Mouse (Mus musculus): ENCODE data around the gene P2ry2. TPM values are rescaled to one million over a fixed set of nuclear protein-coding genes. Genes with fewer than 3 reads are reported as not detected.
A peak's percentile ranks its signal among the peaks of the same experiment; 100 is the strongest.

P2ry2 gene
- total RNA-seq, 2 experiments from 2014 or later = 19.5 to 20.1 TPM

- DNase-seq = peak; percentile 90 to 93
Observed at GRCm38 (mm10) chr7:100988092-100988491, 24.6 kb downstream of the P2ry2 start.

- no peak for DNase-seq
Observed at GRCm38 (mm10) chr7:100984452-100985395, 27.9 kb downstream of the P2ry2 start.

GRCm38 (mm10) chr7:100979175-100979574 lies 33.5 kb downstream of the P2ry2 start:
- DNase-seq = peak; percentile 72 to 83

- DNase-seq = no peak
Observed at GRCm38 (mm10) chr7:100978171-100978570, 34.5 kb downstream of the P2ry2 start.

DNA sequence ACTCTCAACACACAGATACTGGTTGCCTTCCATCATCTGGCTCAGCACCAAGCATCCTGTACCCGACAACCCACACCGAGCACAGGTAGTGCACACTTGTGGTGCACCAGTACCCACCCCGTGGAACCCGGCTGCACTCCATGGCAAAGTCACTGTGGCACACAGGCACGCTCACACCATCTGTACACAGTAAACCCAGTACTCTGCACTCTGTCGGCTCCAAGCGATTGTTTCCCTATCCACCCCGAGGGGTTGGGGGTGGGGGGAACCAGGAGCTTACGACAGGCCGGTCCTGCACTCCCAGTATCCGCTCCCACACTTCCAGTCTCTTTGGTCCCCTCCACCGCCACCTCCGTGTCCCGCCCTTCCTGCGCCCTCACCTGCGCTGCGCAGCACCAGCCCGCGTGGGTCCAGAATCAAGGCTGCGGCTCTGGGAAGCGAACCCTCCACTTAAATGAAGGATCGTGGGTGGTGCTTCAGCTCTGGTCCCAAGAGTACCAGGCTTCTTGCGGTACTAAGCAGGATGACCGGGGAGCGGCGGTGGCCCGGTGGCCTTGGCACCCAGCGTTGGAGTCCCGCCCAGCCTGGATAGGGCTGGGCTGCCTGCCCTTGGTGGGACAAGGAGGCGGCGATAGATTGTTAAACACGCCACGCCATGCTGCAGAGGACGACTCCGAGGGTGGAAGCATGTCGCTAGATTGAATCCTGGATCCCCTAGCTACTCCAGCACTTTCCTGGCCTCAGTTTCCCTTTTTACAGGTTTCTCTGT lies 38.3 kb downstream of the P2ry2 start, which contains the start of gene P2ry6:
P2ry6 (minus strand) TSS at position 515 of the 769 bp plus-strand sequence.
- peak in 1 of 2 experiments; percentile 61 for DNase-seq

DNA sequence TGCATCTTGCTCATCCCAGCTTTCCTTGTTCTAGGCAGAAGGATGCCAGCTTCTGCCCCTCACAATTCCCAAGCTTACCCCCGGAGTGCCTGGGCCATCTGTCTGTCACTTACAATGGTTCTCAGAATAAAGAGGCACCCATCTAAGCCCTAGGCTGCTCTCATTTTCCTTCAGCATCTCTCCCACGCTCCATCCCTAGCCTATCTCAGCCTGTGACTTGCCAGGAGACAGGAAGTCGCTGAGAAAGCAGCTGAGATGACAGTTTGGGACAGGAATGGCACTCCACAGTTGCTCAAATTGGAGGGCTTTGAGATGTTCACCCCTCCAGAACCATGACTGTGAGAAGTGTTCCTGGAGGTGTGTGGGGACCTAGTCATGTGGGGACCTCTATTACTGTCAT lies 39.8 kb downstream of the P2ry2 start:
- DNase-seq = no peak

DNA sequence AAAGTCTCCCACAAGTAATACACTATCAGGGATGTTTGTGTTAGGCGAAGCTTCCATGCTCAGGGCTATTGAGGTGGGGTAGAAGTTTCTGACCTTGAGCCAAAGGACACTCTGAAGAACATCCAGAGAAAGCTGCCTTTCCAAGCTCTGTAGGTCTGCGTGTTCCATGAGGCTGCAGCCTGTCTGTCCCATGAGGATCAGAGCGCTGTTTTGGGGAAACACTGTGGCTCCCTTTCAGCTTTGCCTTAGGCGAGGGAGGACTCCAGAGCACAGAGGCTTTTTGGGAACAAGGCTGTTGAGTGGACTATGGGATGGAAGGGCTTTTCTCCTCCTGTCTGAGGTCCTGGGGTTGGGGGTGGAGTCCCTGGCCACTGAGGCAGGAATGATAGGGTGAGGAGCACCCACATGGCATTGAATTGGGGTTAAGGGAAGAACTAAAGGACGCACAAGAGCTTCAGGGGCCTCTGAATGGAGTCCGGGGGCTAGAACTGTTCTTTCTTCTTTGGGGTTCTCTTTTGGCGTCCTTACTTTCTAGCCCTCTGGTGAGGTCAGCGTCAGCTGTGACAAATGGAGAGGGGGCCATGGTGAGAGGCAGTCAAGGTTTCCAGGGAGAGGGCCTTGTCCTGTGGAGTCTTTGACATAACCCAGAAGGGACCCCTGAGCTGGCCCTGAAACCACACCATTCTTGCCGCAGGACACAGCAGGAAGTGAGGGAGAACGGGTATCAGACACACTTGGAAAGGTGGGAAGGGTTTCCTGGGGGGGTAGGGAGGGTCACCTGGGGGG lies 43.6 kb downstream of the P2ry2 start:
- peak in 1 of 2 experiments; percentile 56 for DNase-seq

DNA sequence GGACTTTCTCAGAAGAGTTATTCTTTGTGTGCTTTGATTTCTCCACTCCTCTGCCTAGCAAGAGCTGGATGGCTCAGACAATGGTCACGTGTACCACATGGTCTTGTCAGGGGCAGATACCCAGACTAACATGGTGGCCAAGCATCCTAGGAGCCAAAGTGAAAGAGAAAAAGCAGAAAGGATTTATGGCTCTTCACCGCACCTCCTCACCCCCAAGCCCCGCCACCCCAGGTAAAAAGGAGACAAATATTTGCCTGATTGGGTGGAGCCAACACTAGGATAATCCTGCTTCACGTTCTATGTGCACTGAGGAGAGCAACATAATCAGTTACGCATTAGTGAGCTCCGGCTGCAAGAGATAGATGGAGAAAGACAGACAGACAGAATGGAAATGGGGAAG lies 44.3 kb downstream of the P2ry2 start:
- no peak for DNase-seq

GRCm38 (mm10) chr7:100967850-100968249 lies 44.8 kb downstream of the P2ry2 start:
- DNase-seq = no peak

DNA sequence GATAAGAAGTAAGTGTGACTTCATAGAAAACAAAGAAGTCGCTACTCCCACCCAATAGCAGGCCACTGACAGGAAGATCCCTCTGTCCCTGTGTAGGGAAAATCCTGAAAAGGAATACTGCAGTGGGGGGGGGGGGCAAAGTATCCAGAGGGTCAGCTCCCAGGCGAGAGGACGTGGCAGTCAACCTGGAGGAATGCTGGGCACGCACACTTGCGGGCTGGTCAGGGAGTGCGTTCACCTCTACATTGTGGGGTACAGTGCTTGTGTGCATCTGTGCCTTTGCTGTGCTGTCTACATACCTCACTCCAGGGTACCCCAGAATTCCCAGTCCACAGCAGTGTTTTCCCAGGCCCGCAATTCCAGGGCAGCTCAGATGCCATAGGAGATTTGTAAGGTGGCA lies 46.7 kb downstream of the P2ry2 start:
- no peak for DNase-seq

DNA sequence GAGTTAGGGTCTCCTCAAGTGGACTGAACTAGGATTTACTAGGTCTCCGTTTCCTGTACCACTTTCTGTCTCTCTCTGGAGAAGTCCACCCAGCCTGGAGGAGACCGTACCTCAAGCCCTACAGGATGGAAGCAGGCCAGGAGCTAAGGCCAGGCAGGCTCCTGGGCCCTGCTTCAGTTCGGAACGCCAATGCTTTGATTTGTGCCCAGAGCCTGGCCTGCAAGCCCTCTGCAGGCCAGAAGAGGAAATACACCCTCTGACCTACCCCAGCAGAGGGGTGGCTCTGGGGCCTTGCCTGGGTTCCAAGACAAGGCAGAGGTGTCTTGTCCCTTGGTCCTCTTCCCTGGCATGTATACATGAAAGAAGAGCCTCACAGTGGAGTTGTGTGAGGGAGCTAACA lies 47.6 kb downstream of the P2ry2 start:
- peak in 1 of 2 experiments; percentile 53 for DNase-seq

GRCm38 (mm10) chr7:100964242-100964641 lies 48.4 kb downstream of the P2ry2 start:
- DNase-seq = peak in 1 of 2 experiments; percentile 74

GRCm38 (mm10) chr7:100963381-100963780 lies 49.3 kb downstream of the P2ry2 start:
- peak in 1 of 2 experiments; percentile 42 for DNase-seq

DNA sequence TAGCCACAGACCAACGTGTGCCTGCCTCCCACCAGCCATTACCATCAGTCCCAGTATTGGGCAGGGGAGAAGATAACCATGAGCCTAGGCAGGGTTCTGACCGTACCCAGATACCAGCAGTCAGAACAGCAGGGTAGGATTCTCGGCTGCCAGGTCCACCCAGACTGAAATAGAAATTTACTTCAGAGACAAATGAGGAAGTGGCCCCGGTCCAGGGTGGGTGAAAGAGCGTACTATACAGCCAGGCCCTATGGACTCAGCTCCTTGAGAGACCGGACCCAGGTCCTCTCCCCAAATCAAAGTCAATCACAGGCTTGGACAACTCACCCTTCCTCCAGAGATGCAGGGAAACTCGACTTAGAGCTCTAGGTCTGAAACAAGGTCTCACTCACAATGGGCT lies 51.5 kb downstream of the P2ry2 start:
- DNase-seq = peak in 1 of 2 experiments; percentile 55

- DNase-seq = no peak
Observed at GRCm38 (mm10) chr7:100960462-100960861, 52.2 kb downstream of the P2ry2 start.

DNA sequence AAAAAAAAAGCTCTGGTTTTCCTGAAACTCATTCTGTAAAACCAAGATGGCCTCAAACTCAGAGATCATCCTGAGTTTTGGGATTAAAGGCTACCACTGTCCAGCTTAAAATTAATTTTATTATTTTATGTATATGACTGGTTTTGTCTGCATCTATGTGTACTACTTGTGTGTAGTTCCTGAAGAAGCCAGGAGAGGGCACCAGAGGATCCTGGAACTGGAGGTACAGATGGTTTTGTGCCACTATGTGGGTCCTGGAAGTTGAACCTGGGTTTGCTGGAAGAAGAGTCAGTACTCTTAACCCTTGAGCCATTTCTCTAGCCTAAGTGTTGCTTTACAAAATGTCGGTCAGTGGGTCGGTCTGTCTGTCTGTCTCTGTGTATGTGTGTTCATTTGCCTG lies 54.2 kb downstream of the P2ry2 start:
- DNase-seq = no peak

DNA sequence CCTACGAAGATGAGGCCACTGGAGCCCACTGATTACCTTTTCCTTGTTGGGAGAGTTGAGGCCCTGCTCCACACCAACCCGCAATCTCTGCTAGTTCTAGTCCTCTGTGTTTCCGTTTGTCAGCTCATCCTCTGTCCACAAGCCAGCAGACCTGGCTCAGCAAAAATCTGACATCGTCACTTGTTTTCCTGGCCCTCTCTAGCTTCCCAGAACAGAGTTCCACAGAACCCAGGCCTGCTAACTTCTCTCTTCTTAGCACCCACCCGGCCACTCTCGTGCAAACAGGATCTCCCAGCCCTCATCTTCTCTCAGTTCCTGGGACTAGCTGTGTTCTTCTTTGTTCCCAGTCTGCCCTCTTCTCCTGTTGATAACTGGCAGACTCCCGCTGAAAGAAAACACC lies 60.0 kb downstream of the P2ry2 start:
- peak in 1 of 2 experiments; percentile 73 for DNase-seq

DNA sequence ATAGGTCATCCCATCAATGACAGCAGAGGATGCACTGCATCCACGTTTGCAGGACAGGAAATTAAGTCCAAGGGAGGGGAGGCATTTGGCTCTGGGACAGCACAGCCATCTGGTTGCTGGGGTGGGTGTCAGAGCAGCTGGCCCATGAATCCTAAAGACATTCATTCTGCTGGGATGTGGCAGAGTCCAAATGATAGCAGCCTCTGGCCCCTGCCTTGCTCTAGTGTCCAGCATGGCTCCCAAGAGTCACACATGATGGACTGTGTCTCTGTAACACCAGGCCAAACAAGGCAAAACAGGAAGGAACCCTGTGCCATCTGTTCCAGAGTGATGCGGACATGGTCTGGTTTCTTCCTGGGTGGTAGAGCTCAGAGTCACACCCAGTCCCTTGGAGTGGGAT lies 60.8 kb downstream of the P2ry2 start:
- peak; percentile 26 to 62 for DNase-seq

- DNase-seq = peak; percentile 47 to 85
Observed at GRCm38 (mm10) chr7:100950481-100951010, 62.1 kb downstream of the P2ry2 start.

DNA sequence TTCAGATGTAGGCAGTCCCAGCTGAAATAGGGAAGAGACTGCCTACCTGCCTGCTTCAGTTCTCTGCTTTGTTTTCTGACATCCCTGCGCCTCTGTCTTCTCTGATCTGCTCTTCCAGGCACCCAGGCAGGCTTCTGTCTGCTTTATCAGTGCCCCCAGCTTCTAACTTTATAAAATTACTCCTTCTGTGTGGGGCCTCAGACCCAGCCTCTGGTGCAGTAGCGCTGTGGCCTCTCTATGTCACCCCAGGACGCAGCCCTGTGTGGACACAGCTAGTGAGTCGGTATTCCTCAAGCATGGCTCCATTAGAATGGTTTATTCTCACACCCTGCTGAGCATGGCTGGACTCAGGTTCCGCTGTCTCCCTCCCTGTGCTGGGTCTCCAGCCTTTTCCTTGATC lies 62.6 kb downstream of the P2ry2 start:
- DNase-seq = no peak
